Mouse (Mus musculus): Measurements from ENCODE around the gene Slc35f3.

Gene Slc35f3

DNA sequence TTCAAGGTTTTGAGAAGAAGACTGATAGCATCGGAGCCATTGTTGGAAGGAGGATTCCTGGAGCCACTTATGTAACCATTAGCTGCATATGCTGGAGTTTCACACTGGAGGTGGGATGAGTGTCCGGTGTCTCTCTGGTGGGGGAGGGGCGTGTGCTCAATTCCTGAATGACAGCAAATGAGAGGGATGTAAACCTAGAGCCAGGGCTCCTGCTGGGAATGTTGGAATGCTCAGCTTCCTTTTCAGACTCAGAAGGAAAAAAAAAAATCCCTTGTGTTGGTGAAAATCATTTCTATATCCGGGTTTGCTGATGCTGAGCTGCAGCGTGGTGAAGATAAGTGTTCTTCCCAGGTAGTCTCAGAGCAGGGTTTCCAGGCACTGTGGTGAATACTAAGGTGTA lies 29.4 kb downstream of the Slc35f3 start:
- no peak for DNase-seq (ENCODE audit: extremely low spot score, low spot score)

DNA sequence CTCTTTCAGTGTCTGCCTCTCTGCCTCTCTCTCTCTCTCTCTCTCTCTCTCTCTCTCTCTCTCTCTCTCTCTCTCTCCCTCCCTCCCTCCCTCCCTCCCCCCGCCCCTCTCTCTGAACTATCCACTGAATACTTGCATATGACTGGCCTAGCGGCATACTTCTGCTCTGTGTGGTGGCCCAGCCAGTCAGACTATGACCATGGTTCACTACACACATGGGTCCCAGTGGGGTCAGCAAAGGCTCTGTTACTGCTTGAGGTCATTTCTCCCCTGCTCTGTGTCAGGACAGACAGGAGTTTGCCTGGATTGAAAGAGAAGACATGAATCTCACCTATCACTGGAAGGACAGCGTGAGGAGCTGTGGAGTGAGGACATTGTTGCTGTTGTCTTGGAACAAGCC lies 40.5 kb downstream of the Slc35f3 start:
- no peak for DNase-seq (ENCODE audit: extremely low spot score, low spot score)

DNA sequence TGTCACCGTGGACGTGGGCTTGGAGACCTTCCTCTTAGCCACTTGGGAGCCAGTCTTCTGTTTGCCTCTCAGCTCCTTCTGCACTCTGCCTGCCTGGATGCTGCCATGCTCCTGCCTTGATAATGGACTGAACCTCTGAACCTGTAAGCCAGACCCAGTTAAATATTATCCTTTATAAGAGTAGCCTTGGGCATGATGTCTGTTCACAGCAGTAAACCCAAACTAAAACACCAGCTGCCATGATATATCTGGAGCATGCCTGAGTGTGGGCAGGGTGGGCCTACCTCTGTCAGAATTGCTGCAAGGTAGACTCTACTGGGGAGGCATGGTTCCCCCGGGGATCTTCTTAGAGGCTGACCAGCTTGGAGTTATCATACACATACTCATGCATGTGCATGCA lies 41.0 kb downstream of the Slc35f3 start:
- no peak for DNase-seq (ENCODE audit: extremely low spot score, low spot score)

DNA sequence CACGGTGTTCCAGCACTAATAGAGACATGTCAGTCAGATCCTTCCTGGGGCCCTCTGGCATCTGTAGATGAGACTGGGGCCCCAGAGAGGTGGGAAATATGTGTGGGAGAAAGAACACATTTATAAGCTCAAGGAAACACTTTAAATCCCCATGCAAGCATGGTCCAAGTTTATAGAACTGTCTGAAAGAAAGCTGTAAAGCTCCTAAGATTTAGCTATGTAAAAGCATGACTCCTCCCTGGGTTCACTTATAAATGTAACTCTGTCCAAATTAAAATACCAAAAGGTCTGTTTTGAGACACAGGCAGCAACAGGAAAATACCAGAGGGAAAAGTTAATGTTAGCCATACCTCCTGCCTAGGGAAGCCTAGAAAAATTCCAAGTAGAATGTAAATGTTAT lies 42.8 kb downstream of the Slc35f3 start:
- no peak for DNase-seq (ENCODE audit: extremely low spot score, low spot score)

DNA sequence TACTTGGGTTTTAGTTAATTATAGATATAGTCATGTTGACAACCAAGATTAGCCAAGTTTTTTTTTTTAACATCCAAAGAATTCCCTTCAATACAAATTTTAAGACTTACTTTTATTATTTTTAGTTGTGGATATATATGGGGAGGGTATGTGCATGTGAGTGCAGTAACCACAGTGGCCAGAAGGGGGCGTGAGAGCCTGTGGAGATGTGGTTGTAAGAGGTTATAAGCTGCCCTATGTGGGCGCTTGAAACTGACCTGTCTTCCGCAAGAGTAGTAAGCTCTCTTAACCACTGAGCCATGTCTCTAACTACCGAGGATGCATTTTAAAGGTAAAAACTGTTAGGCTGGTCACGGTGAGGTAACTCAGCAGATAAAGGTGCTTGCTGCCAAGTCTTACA lies 45.1 kb downstream of the Slc35f3 start:
- no peak for DNase-seq (ENCODE audit: extremely low spot score, low spot score)

DNA sequence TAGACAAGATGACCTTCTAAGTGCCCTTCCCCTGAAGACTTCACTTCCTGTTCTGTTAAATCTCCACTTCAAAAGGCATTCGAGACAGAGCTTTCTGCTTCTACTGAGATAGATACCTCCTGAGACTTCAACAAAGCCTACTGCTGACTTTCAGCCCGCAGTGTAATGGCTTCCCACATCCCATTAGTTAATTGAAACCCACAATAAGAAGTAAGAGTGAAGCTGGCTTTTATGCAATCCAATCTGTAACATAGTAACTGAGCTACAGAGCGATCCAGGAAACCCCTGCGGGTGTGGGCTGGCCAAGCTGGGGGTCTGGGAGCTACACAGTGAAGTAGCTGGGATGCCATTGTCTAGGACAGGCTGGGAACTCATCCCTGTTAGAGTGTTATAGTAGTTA lies 46.7 kb downstream of the Slc35f3 start:
- no peak for DNase-seq (ENCODE audit: extremely low spot score, low spot score)

DNA sequence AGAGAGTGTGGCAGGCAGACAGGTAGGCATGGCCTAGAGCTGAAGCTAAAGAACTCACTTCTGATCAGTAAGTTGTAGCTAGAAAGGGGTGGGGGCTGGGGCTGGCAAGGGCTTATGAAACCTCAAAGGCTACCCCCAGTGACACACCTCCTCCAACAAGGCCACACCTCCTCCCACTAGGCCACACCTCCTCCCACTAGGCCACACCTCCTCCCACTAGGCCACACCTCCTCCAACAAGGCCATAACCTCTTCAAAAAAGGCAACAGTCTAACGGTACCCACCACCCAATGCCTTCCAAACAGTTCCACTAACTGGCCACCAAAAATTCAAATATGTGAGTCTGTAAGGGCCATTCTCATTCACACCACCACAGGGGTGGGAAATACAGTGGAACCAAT lies 54.9 kb downstream of the Slc35f3 start:
- DNase-seq (ENCODE audit: extremely low spot score, low spot score) = no peak

DNA sequence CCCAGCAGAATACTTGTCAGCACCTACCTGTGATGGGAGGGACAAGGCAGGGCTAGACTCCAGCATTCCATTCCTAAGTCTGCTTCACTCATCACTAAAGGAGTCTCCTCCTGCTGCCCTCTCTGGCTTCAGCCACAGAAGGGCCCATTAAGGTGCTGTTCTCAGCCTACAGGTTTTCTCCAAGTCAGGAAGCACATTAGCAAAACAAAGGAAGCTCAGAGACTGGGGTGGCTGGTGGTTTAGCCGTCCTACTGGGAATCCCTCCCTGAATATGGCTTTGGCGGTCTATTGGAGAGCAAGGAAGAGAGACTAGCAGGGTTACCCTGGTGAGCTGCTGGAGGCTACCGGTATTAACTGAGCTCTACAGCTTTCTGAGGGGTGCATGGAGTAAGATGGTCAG lies 59.6 kb downstream of the Slc35f3 start:
- no peak for DNase-seq (ENCODE audit: extremely low spot score, low spot score)

DNA sequence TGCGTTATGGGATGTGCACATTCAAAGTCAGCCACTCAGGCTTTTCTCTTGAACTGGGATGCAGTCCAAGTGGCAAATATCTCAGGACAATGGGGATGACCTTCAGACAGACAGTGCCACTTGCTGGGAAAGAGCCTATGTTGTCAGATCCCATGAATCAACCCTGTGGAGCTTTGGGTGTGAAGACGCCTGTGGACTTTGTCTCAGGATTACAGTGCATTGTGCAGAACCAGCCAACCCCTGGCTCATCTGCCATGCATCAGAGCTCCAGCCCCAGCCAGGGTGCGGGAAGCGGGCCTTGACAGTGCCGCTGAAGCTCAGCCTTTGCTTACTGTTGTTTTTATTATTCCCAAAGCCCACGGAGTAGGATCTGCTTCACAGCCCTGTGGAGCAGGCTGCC lies 60.9 kb downstream of the Slc35f3 start:
- DNase-seq (ENCODE audit: extremely low spot score, low spot score) = no peak

DNA sequence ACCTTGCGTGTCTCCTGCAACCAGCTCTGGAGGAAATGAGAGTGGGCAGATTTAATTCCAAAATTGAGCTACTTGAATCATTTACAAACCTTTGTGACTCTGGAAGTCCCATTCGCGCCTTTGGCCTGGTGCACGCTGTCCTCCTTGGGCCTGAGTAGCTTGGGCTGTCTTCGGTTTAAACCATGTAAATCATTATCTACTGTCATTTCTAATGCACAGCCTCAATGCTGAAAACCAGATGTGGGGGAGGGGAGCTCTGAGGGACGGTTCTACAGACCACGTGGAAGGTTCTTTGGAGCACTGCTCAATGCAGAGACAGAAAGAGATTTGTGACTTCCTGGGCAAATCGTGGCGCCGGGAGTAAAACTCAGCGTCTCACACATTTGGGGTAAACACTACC lies 61.7 kb downstream of the Slc35f3 start:
- no peak for DNase-seq (ENCODE audit: extremely low spot score, low spot score)

DNA sequence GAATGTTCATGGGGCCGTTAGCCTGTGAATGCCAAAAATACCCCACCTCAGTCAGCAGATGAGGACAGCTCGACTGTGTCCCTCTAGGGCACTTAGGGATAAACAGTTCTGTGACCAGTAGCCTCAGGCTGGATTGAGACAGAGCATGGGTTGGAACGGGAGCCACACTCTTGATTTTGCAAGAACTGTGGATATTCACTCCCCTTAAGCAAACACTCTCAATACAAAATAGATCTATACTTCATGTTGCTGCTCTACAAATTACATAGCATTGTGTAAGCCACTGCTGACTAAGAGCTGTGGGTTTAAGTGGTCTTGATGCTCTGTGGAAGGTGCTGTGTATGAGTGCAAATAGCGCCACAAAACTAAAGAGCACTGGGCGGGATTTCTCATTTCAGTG lies 62.3 kb downstream of the Slc35f3 start:
- DNase-seq (ENCODE audit: extremely low spot score, low spot score) = no peak

DNA sequence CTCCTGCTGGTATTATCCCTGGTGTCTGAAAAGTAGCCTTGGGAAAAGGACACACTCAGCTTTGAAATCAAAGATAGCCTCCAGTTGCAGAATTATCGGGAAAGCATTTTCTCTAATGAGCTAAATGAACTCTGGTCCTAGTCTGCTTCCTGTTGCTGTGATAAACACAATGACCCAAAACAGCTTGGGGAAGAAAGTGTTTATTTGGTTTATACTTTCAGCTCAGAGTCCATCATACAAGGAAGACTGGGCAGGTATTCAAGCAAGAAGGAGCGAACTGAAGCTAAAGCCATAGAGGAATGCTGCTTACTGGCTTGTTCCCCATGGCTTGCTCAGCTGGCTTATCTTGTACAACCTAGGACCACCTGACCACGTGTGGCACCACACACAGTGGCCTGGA lies 67.9 kb downstream of the Slc35f3 start:
- no peak for DNase-seq (ENCODE audit: extremely low spot score, low spot score)

DNA sequence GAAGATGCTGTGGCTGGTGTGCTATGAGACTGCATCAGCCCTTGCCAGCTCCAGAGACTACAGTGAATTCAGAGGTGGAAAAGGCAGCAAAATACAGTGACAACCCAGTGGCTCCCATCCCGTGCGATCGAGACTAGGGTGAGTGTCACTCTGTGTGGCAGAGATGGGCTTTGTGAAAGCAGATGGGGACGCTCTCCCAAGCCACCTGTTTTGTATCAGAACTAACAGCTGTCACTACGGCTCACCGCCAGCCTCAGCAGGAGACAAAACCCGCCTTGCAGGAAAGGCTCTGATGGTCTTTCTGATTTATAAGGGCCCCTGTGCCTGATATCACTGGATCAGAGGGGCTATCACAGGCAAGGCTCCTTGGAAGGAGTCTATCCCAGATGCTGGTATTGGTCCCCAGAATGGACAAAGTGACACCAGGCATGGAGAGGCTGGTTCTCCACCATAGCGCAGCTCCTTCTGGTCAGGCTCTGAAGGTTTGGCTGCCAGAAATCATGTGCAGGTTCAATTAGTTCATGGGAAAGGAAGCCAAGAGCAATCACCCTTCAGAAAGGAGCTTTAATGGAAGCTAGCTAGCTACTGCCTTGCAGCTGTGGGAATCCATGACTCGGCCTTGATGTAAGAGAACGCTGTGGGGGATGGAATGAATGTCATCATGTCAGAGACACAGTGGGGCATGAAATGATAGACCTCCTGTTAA lies 70.1 kb downstream of the Slc35f3 start:
- DNase-seq (ENCODE audit: extremely low spot score, low spot score) = no peak

DNA sequence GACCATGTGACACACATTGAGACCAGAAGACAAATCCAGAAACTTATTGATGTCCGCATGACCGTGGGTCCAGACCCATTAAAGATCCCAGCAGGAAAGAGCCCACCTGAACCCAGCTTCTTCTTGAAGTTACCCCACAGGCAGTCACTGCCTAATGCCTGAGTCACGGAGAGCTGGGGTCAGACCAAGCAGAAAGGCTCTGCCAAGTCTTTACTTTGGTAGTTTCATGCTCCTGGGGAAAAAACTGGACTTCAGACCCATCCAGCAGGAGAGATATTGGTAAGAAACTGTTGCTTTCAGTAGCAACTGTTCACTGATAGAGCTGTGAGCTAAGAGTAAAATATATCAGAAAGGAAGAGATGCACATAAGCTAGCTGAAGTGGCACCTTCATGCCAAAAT lies 73.5 kb downstream of the Slc35f3 start:
- DNase-seq (ENCODE audit: extremely low spot score, low spot score) = no peak

DNA sequence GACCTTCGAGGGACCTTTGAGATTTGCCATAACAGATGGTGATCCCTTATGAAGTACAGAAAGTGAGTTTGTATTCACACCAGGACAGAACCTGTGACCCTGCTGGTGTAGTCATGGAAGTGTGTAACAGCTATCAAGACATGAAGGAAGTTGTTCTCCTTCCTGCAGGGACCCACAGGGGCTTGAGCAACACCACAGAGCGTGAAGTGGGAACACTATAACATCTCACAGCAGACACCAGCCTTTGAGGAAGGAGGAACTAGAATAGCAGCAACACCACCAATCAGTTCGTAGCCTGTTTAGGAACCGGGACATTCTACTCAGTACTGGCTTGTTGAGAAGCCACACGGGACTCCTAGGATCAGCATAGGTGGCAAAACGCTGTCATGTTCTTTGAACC lies 81.2 kb downstream of the Slc35f3 start:
- DNase-seq (ENCODE audit: extremely low spot score, low spot score) = no peak

DNA sequence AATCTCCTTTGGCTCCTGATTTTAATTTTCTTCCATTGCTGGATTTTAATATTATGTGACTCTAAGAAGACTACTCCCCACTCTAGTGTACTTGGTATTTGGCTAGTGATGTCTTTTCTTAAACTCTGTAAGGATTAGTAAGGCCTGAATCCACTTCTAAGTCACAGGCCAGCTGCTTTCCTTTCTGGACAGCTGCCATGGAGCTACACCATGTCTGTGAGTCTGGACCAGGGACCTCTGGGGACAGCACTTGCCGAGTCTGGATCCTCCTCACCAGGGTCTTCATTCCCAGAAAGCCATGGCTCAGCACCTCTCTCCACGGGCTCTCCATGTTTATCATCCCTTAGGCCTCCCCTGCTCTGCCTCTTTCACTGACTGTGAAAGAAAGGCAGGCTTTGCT lies 81.8 kb downstream of the Slc35f3 start:
- DNase-seq (ENCODE audit: extremely low spot score, low spot score) = no peak

DNA sequence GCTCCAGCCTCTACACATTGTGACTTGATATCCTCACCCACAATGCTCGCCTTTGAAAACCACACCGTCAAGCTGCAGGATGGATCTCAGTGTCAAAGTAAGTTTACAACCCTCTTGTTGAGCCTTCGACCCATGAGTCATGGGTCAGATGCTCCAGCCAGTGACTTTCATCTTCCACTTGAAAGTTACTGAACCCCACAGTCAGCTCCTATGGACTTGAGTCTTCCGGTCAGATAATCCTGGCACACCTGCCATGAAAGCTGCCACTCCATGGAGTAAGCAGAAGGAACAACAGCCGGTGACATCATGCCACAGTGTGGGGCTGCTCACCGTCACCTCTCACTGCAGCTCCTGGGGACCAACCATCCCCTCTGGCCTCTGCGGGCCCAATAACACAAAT lies 82.9 kb downstream of the Slc35f3 start:
- DNase-seq (ENCODE audit: extremely low spot score, low spot score) = no peak

DNA sequence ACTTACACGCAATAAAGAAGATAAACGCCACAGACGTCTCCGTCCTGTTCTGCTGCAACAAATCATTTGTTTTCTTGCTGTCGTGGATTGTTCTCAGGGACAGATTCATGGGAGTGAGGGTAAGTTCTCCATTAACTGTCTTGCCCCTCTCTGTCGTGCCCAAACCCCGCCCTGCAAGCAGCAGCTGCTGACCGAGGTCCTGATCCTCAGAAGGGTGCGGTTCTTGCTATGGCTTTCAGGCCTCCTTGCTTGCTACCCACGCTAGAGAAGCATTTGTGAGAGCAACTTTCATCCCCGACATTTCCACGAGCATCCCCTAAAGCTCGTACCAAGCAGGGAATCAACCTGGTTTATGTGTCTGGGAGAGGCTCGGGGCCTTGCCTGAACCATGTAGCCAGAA lies 83.9 kb downstream of the Slc35f3 start:
- DNase-seq (ENCODE audit: extremely low spot score, low spot score) = peak; percentile 15

DNA sequence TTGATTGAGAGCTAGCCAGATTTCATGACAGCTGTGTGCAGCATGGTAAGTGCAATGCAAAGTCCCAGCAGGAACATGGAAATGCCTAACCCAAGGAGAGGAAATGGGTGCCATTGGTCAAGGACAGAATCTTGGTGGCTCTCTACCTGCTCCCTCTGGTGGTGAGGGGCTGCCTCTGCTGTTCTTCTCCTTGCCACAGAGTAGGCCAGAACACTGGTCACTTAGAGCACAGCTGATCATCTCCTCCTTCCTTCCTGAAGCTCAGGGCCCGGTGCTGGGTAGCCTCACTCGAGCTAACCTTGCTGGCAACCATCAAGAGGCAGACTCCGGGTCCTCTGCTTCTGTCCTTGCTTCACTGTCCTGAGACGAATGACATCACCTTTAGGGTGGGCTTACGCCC lies 84.4 kb downstream of the Slc35f3 start:
- peak; percentile 40 for DNase-seq (ENCODE audit: extremely low spot score, low spot score)

DNA sequence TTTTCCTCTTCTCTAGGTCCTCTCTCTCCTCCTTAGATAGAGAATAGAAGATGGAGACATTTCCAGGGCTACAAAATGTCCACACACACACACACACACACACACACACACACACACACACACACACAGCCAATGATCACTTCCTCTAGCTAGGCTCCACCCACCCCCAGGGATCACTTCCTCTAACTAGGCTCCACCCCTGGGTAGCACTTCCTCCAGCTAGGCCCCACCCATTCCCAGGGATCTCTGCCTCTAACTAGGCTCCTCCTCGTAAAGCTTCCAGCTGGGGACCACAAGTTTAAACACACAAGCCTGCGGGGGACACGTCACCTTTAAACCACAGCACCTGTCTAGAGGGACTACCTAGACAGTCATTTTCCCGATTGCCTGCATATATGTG lies 89.2 kb downstream of the Slc35f3 start:
- no peak for DNase-seq (ENCODE audit: extremely low spot score, low spot score)

DNA sequence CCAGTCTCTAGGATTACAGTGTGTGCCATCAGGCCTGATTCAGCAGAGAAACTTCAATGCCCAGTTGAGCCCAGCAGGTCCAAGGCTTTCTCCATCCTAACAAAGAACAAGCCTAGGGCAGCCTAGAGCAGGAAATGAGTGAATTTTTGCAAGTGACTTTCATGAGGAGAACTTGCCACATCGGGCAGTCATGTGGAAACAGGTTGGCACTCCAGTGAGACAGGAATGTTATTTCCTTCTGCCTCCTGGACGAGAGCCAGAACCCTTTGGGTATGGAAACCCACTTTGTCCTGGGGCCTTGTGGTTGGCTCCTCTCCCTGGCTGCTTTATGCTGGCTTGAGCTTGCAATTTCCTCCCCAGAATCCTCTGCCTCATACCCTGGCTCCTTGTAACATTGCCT lies 93.2 kb downstream of the Slc35f3 start:
- DNase-seq (ENCODE audit: extremely low spot score, low spot score) = no peak

DNA sequence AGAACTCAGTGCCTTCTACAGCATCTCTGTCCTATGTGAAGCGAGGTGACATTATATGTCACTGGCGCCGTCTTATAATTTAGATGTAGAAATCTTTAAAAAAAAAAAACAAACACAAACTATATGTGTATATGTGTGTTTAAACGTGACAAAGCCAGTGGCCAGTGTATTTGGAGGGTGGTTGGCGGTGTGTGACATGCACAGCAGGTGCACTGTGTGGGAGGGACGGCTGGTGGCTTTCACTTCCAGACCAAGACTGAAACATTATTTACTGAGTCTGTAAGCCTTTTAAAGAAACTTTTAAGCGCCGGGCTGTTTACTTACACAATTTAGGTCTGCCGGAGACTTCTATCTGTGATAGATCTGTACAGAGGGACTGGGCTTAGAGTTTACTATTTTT lies 97.0 kb downstream of the Slc35f3 start:
- no peak for DNase-seq (ENCODE audit: extremely low spot score, low spot score)

DNA sequence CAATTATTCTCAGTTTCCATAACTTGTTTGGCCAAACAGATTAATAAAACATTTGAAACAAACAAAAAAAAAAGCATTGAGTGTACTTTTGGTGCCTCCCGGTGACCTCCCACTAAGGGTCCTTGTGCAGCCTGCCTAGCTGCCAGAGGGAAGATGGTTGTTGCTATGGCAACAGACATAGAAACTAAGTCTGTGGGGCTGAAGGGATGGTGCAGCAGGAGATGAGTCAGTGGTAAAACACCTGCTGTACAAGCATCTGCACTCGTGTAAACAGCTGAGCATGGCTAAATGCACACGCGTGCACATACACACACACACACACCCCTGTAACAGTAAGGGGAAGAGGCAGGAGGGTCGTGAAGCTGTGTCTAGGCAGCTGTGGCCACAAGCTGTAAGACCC lies 97.6 kb downstream of the Slc35f3 start:
- no peak for DNase-seq (ENCODE audit: extremely low spot score, low spot score)

DNA sequence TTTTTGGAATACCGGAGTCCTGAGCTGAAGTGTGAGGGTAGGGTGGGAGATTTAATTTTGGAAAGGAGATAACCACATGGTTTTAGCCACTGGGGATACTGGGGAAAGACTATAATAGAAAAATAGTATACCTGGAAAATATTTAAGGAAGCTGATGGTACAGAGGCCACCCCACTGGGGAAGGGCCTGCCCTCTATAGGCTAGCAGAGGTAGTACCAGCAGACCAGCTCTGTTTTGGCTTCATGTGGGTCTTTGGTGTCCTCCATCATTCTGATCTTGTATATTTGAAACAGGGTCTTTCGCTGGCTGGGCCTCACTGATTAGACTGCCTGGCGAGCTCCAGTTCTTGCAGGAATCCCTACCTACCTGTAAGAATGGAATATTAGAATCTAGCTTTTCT lies 100.0 kb downstream of the Slc35f3 start:
- DNase-seq (ENCODE audit: extremely low spot score, low spot score) = no peak

All from neural tube, embryonic 10.5 days (tissue).